Mouse (Mus musculus): ENCODE results near the gene Drg2.

- TF ChIP-seq EP300 (optimal IDR thresholded peaks at IDR 0.05) (no peak), CTCF (IDR thresholded peaks at IDR 0.05; ENCODE audit: low read depth) (no peak)
Observed at GRCm38 (mm10) chr11:60478121-60478520, 23.7 kb downstream of the Drg2 start.

All from stomach, postnatal 0 days (tissue).